Mouse (Mus musculus) CH12.LX (cell line): Measurements from ENCODE around the gene Fam210b. TPM values are rescaled to one million over a fixed set of nuclear protein-coding genes. Genes with fewer than 3 reads are reported as not detected.

Source experiments
- DNase-seq: peaks from one replicate; pipeline ENCODE4 v3.0.0-alpha.2; 2013; ENCODE audit errors: extremely low read depth
- H3K27ac ChIP-seq: 2 replicates; pipeline ENCODE4 v1.5.1; 2012; ENCODE audit warnings: low read depth, mild to moderate bottlenecking, control low read depth, moderate library complexity; ENCODE audit not compliant: insufficient read depth
- H3K27me3 ChIP-seq: replicated peaks from 2 replicates; pipeline ENCODE3; 2012; ENCODE audit warnings: inconsistent platforms
- H3K36me3 ChIP-seq, 2 experiments: replicated peaks in 1 of 2; 2 replicates each; pipeline versions ENCODE3 to v1.6.1; 2012; ENCODE audit warnings: inconsistent platforms in 1 of 2, low read length in 1 of 2, mild to moderate bottlenecking in 1 of 2, mixed read lengths in 1 of 2, moderate library complexity in 1 of 2; ENCODE audit not compliant: control insufficient read depth in 1 of 2, insufficient read depth in 1 of 2
- H3K4me1 ChIP-seq, 2 experiments: 2 replicates each; pipeline ENCODE4 v1.6.1; 2012; ENCODE audit warnings: inconsistent platforms in 1 of 2, moderate library complexity in 1 of 2; ENCODE audit not compliant: insufficient read depth in 2 of 2, control insufficient read depth in 1 of 2
- H3K4me2 ChIP-seq: 2 replicates; pipeline ENCODE4 v1.6.1; 2012; ENCODE audit warnings: low read depth, mild to moderate bottlenecking, control low read depth; ENCODE audit not compliant: poor library complexity, insufficient read depth, severe bottlenecking
- H3K4me3 ChIP-seq, 3 experiments: fragments of 150-350 bp in 1 of 3; sonication (generic) in 1 of 3; replicated peaks in 1 of 3; 2 replicates each; pipeline versions ENCODE3 to v1.5.1; 2011 to 2012; ENCODE audit warnings: low read depth in 2 of 3, low read length in 2 of 3, mild to moderate bottlenecking in 2 of 3, moderate library complexity in 2 of 3, control low read depth in 1 of 3, improper control_type of control experiment in 1 of 3, inconsistent platforms in 1 of 3, mixed read lengths in 1 of 3; ENCODE audit not compliant: poor library complexity in 1 of 3
- H3K79me2 ChIP-seq: replicated peaks from 2 replicates; pipeline ENCODE4 v1.6.1; 2012; ENCODE audit warnings: mild to moderate bottlenecking, moderate library complexity; ENCODE audit not compliant: control insufficient read depth, poor library complexity, insufficient read depth, severe bottlenecking; ENCODE audit errors: extremely low read depth
- H3K9ac ChIP-seq: 2 replicates; pipeline ENCODE4 v1.6.1; 2012; ENCODE audit warnings: low read depth, mild to moderate bottlenecking, control low read depth, moderate library complexity; ENCODE audit not compliant: insufficient read depth
- H3K9me3 ChIP-seq: replicated peaks from 2 replicates; pipeline ENCODE3; 2012; ENCODE audit warnings: low read length, inconsistent platforms, mixed read lengths
- BHLHE40 ChIP-seq: IDR thresholded peaks from 2 replicates; pipeline ENCODE4 v1.6.1; 2011; ENCODE audit warnings: mild to moderate bottlenecking, low read depth, low read length, improper control_type of control experiment
- CHD1 ChIP-seq: IDR thresholded peaks from 2 replicates; pipeline ENCODE4 v1.6.1; 2012; ENCODE audit warnings: low read depth, low read length, improper control_type of control experiment, inconsistent platforms
- CHD2 ChIP-seq: IDR thresholded peaks from 2 replicates; pipeline ENCODE4 v1.6.1; 2011; ENCODE audit warnings: low read length, improper control_type of control experiment
- CTCF ChIP-seq, 2 experiments: IDR thresholded peaks in 1 of 2; conservative IDR thresholded peaks in 1 of 2; 2 replicates each; pipeline ENCODE4 v1.5.1; 2011 to 2012; ENCODE audit warnings: low read depth in 2 of 2, low read length in 2 of 2, improper control_type of control experiment in 1 of 2, inconsistent platforms in 1 of 2, mild to moderate bottlenecking in 1 of 2, moderate library complexity in 1 of 2
- ELF1 ChIP-seq: IDR thresholded peaks from 2 replicates; pipeline ENCODE4 v1.6.1; 2014; ENCODE audit warnings: low read depth, mild to moderate bottlenecking, inconsistent platforms, low read length, improper control_type of control experiment
- EP300 ChIP-seq: IDR thresholded peaks from 2 replicates; pipeline ENCODE4 v1.6.1; 2011; ENCODE audit warnings: low read length, improper control_type of control experiment
- HCFC1 ChIP-seq: IDR thresholded peaks from 2 replicates; pipeline ENCODE4 v1.6.1; 2012; ENCODE audit warnings: low read depth, mild to moderate bottlenecking, inconsistent platforms, low read length, improper control_type of control experiment
- JUN ChIP-seq: IDR thresholded peaks from 2 replicates; pipeline ENCODE4 v1.6.1; 2011; ENCODE audit warnings: low read depth, mild to moderate bottlenecking, low read length, improper control_type of control experiment, moderate library complexity; ENCODE audit not compliant: insufficient read depth
- MAX ChIP-seq: IDR thresholded peaks from 2 replicates; pipeline ENCODE4 v1.6.1; 2011; ENCODE audit warnings: low read length, improper control_type of control experiment
- MEF2A ChIP-seq: IDR thresholded peaks from 2 replicates; pipeline ENCODE4 v1.6.1; 2014; ENCODE audit warnings: low read depth, mild to moderate bottlenecking, inconsistent platforms, low read length, improper control_type of control experiment, borderline replicate concordance
- MXI1 ChIP-seq: IDR thresholded peaks from 2 replicates; pipeline ENCODE4 v1.6.1; 2011; ENCODE audit warnings: mild to moderate bottlenecking, low read depth, low read length, improper control_type of control experiment
- NELFE ChIP-seq: IDR thresholded peaks from 2 replicates; pipeline ENCODE4 v1.6.1; 2011; ENCODE audit warnings: low read depth, low read length, improper control_type of control experiment
- PAX5 ChIP-seq: IDR thresholded peaks from 2 replicates; pipeline ENCODE4 v1.6.1; 2012; ENCODE audit warnings: low read length, inconsistent platforms, mixed read lengths
- POLR2AphosphoS2 ChIP-seq: IDR thresholded peaks from 2 replicates; pipeline ENCODE4 v1.6.1; 2011; ENCODE audit warnings: low read depth, low read length, improper control_type of control experiment
- RAD21 ChIP-seq: IDR thresholded peaks from 2 replicates; pipeline ENCODE4 v1.6.1; 2011; ENCODE audit warnings: low read depth, mild to moderate bottlenecking, low read length, improper control_type of control experiment, moderate library complexity
- RCOR1 ChIP-seq: conservative IDR thresholded peaks from 2 replicates; pipeline ENCODE4 v1.6.1; 2012; ENCODE audit warnings: low read depth, mild to moderate bottlenecking, inconsistent platforms, low read length, improper control_type of control experiment
- SMC3 ChIP-seq: IDR thresholded peaks from 2 replicates; pipeline ENCODE4 v1.6.1; 2011; ENCODE audit warnings: low read depth, low read length, improper control_type of control experiment
- TBP ChIP-seq: conservative IDR thresholded peaks from 2 replicates; pipeline ENCODE4 v1.6.1; 2011; ENCODE audit warnings: low read depth, low read length, improper control_type of control experiment
- TCF12 ChIP-seq: IDR thresholded peaks from 2 replicates; pipeline ENCODE4 v1.6.1; 2014; ENCODE audit warnings: low read depth, mild to moderate bottlenecking, inconsistent platforms, low read length, improper control_type of control experiment
- UBTF ChIP-seq: IDR thresholded peaks from 2 replicates; pipeline ENCODE4 v1.6.1; 2012; ENCODE audit warnings: low read depth, mild to moderate bottlenecking, inconsistent platforms, low read length, improper control_type of control experiment, moderate library complexity
- USF1 ChIP-seq: IDR thresholded peaks from 2 replicates; pipeline ENCODE4 v1.6.1; 2014; ENCODE audit warnings: low read depth, mild to moderate bottlenecking, inconsistent platforms, low read length, improper control_type of control experiment
- ZC3H11A ChIP-seq: IDR thresholded peaks from 2 replicates; pipeline ENCODE4 v1.6.1; 2012; ENCODE audit warnings: low read depth, mild to moderate bottlenecking, inconsistent platforms, low read length, improper control_type of control experiment
- ZNF384 ChIP-seq: IDR thresholded peaks from 2 replicates; pipeline ENCODE4 v1.6.1; 2012; ENCODE audit warnings: low read depth, low read length, improper control_type of control experiment, inconsistent platforms
- dilution Hi-C: fragments of 300-500 bp; cut with MboI; formaldehyde crosslinking; loops from 2 replicates; pipeline ENCODE4 v1.14.3; 2020; ENCODE audit warnings: low sequenced_read_pairs; ENCODE audit not compliant: extremely low pct_unique_long_range_greater_than_20kb, extremely low pct_ligation_motif_present
- in situ Hi-C: fragments of 300-500 bp; cut with MboI; formaldehyde crosslinking; loops from 3 replicates; pipeline ENCODE4 v1.14.3; 2019; ENCODE audit warnings: low sequenced_read_pairs, low pct_ligation_motif_present, low pct_unique_long_range_greater_than_20kb, mixed read lengths
- polyA plus RNA-seq: library from polyadenylated mRNA; unstranded; fragments of >175 nt; gene quantifications from 2 replicates; pipeline ENCODE4 v1.2.1, GENCODE M21; 2012; ENCODE audit warnings: low read depth; ENCODE audit not compliant: insufficient read length
- total RNA-seq, 2 experiments: library from RNA; depleted of rRNA; stranded (reverse); fragments of 300-350 nt in 1 of 2; fragments of >200 nt in 1 of 2; gene quantifications; 2 replicates each; pipeline ENCODE4 v1.2.3; 2012 to 2014

Gene Fam210b
- total and polyA plus RNA-seq, 3 experiments = 0.68 to 1.5 (median 1.2) TPM

DNA sequence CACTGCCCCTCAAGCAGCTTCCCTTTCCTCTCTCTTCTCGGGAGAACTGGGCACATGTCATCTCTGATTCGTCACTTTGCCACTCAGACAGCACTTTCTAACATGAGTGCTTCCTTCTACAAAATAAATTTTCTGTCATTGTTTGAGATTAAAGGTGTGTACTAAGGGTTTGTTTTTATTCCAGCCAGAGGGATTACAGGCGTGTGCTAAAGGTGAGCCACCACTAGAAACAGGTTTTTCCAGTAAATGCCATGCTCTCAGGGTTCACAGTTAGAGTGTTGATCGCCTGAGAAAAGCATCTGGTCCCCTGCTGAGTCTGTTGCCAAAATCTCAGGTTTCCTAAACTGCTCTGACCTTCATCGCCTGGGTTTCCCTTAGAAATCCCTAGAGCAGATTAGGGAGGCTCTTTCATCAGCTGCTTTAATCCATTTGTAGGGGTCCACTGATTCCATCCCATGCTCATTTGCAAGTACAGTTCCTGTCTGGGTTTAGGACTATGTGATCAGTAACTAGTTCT, 31.7 kb downstream of the Fam210b start:
- no peak overlapping the region for H3K4me3 ChIP-seq
- DNase-seq = no peak
- H3K4me1 ChIP-seq = peaks cover 0 to 47% of the 10 kb centered on the region in 2 experiments; a peak in 3 of 4 replicates
- H3K27ac ChIP-seq = no peak overlapping the region
- no peaks in the 10 kb centered on the region for H3K9me3 ChIP-seq
- H3K79me2 ChIP-seq = peaks cover 21% of the 10 kb centered on the region
- peaks cover 87 to 96% of the 10 kb centered on the region in 2 experiments for H3K36me3 ChIP-seq
- H3K9ac ChIP-seq = no peak overlapping the region
- dilution Hi-C loops = no loop called here
- TF ChIP-seq CHD2 (no peak), ELF1 (no peak), TCF12 (no peak), USF1 (no peak), POLR2AphosphoS2 (no peak), RCOR1 (no peak), CHD1 (no peak), EP300 (no peak), RAD21 (no peak), HCFC1 (no peak), NELFE (no peak), PAX5 (no peak), BHLHE40 (no peak), MEF2A (no peak), JUN (no peak), TBP (no peak), UBTF (no peak)
- TF ChIP-seq, all 38 proteins: peak for 0
- Histone ChIP-seq H3K27me3 (no peaks in the 10 kb centered on the region), H3K4me2 (no peak overlapping the region)
- in situ Hi-C loops = no loop called here

DNA sequence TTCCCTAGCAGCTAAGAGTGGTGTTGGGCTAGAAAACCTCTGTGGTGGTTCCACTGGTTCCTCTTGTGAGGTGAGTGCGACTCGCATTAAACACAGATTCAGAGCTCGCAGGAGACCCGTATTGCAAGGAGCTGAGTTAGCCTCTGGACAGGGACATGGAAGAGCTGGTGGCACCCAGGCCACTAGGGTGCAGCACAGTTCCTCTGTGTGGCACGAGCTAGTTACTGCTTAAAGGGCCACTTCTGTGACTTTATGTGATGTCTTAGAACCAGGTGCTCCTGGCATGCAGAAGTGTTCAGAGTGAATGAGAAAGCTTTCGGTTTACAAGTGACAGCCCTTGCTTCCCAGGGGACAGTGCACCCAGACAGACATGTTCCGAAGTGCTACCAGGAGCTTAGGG, 33.0 kb downstream of the Fam210b start:
- peaks cover 9% of the 10 kb centered on the region for H3K79me2 ChIP-seq
- TF ChIP-seq MXI1 = 0 out of 2 replicates have a peak, but pooled peaks have one; percentile 41
- TF ChIP-seq ZC3H11A = peak; percentile 56
- TF ChIP-seq MAX = no peak
- TF ChIP-seq RAD21 = peak; percentile 95
- TF ChIP-seq SMC3 = peak; percentile 91
- no peak for TF ChIP-seq CHD2
- TF ChIP-seq CTCF (conservative IDR thresholded peaks at IDR 0.05 in 1 of 2, IDR thresholded peaks at IDR 0.05 in 1 of 2; ENCODE audit: low read depth in 2 of 2, low read length in 2 of 2) = peak; percentile 28 to 89; a peak in 3 of 4 replicates
- TF ChIP-seq ZNF384 = no peak
- in situ Hi-C loops = no loop called here

More for the DNA sequence above, 33.0 kb downstream of the Fam210b start:
- Histone ChIP-seq H3K4me3 (no peak overlapping the region), H3K4me1 (peaks cover 0 to 45% of the 10 kb centered on the region in 2 experiments; a peak in 3 of 4 replicates), H3K9me3 (no peaks in the 10 kb centered on the region), H3K4me2 (no peak overlapping the region), H3K9ac (no peak overlapping the region), H3K36me3 (peaks cover 80 to 98% of the 10 kb centered on the region in 2 experiments), H3K27ac (no peak overlapping the region), H3K27me3 (no peaks in the 10 kb centered on the region)
- DNase-seq = peak; percentile 80
- dilution Hi-C loops = no loop called here
